Mouse (Mus musculus) erythroblast, adult 5-6 weeks (primary cell): ENCODE data around the gene Bckdhb. TPM values are rescaled to one million over a fixed set of nuclear protein-coding genes. Genes with fewer than 3 reads are reported as not detected.
A peak's percentile ranks its signal among the peaks of the same experiment; 100 is the strongest.

ENCODE experiments used
- ATAC-seq: replicated peaks from 2 replicates; pipeline ENCODE4 v1.8.0; 2016; ENCODE audit warnings: moderate number of reproducible peaks, mild to moderate bottlenecking, moderate TSS enrichment, inconsistent platforms; ENCODE audit not compliant: poor library complexity, low FRiP score, severe bottlenecking
- total RNA-seq, 2 experiments: library from RNA; stranded (forward) in 1 of 2; stranded (reverse) in 1 of 2; fragments of 150-400 nt in 1 of 2; fragments of 200-764, 138-1000 nt in 1 of 2; gene quantifications; 2 replicates each; pipeline versions ENCODE4 v1.2.3 to v1.2.4; 2015 to 2017; ENCODE audit warnings: low replicate concordance in 2 of 2

Gene Bckdhb
- total RNA-seq, 2 experiments from 2014 or later: 5.0 to 12.6 TPM

GRCm38 (mm10) chr9:84090316-84091063 is 165.5 kb downstream of the Bckdhb start:
- ATAC-seq: peak; percentile 82

- ATAC-seq: no peak
Observed at GRCm38 (mm10) chr9:84092994-84093393, 168.0 kb downstream of the Bckdhb start.

GRCm38 (mm10) chr9:84094111-84094510 is 169.2 kb downstream of the Bckdhb start:
- ATAC-seq: no peak

GRCm38 (mm10) chr9:84096484-84097015 is 171.6 kb downstream of the Bckdhb start:
- ATAC-seq: no peak

GRCm38 (mm10) chr9:84103344-84103743 is 178.4 kb downstream of the Bckdhb start:
- no peak for ATAC-seq

GRCm38 (mm10) chr9:84106438-84106837 is 181.5 kb downstream of the Bckdhb start:
- ATAC-seq: no peak

- no peak for ATAC-seq
Observed at GRCm38 (mm10) chr9:84107045-84107813, 182.3 kb downstream of the Bckdhb start.

- no peak for ATAC-seq
Observed at GRCm38 (mm10) chr9:84108534-84108933, 183.6 kb downstream of the Bckdhb start.

GRCm38 (mm10) chr9:84109777-84110478 is 185.0 kb downstream of the Bckdhb start:
- ATAC-seq: no peak

- ATAC-seq: no peak
Observed at GRCm38 (mm10) chr9:84110616-84111015, 185.7 kb downstream of the Bckdhb start.

GRCm38 (mm10) chr9:84112319-84112718 is 187.4 kb downstream of the Bckdhb start:
- no peak; the same call in 1 of the 2 replicates for ATAC-seq

- ATAC-seq: peak; percentile 87
Observed at GRCm38 (mm10) chr9:84112842-84113568, 188.1 kb downstream of the Bckdhb start.

GRCm38 (mm10) chr9:84114254-84114653 is 189.3 kb downstream of the Bckdhb start:
- no peak for ATAC-seq

GRCm38 (mm10) chr9:84117337-84117736 is 192.4 kb downstream of the Bckdhb start:
- ATAC-seq: no peak

GRCm38 (mm10) chr9:84124996-84125395 is 200.1 kb downstream of the Bckdhb start:
- ATAC-seq: no peak

- no peak for ATAC-seq
Observed at GRCm38 (mm10) chr9:84130338-84130737, 205.4 kb downstream of the Bckdhb start.

- no peak for ATAC-seq
Observed at GRCm38 (mm10) chr9:84135062-84135461, 210.1 kb downstream of the Bckdhb start.

GRCm38 (mm10) chr9:84137192-84137591 is 212.2 kb downstream of the Bckdhb start:
- ATAC-seq: no peak

- ATAC-seq: no peak
Observed at GRCm38 (mm10) chr9:84148124-84148523, 223.2 kb downstream of the Bckdhb start.
